Mouse (Mus musculus): ENCODE measurements at regions not wholly inside any gene's neighbourhood (a gene's known extent, or its start where the extent isn't known, plus 50 kb on each side); places are given as distances from the start of the nearest gene placed in this dataset.

- no peak for ATAC-seq (ENCODE audit: low read depth)
- 43% methylated on average over 3 of the region's 3 CpGs for WGBS (ENCODE audit: insufficient replicate concordance)
- no peaks in the 10 kb centered on the region for H3K4me1 ChIP-seq (replicated peaks)
Measured at GRCm38 (mm10) chr3:62278279-62278678, 59.9 kb upstream of the Arhgef26 start.

GRCm38 (mm10) chr3:62280960-62281359 lies 57.2 kb upstream of the Arhgef26 start:
- Histone ChIP-seq H3K27me3 (no peaks in the 10 kb centered on the region), H3K27ac (no peak overlapping the region), H3K4me3 (replicated peaks) (no peak overlapping the region), H3K4me2 (no peak overlapping the region), H3K9me3 (replicated peaks) (no peaks in the 10 kb centered on the region), H3K4me1 (replicated peaks) (no peaks in the 10 kb centered on the region), H3K36me3 (no peaks in the 10 kb centered on the region), H3K9ac (no peak overlapping the region)
- ATAC-seq (ENCODE audit: low read depth), result no peak
- 58% methylated on average over 2 of the region's 2 CpGs for WGBS (ENCODE audit: insufficient replicate concordance)
- DNase-seq, result no peak

More at GRCm38 (mm10) chr3:62278279-62278678, 59.9 kb upstream of the Arhgef26 start:
- Histone ChIP-seq H3K4me3 (replicated peaks) (no peak overlapping the region), H3K9me3 (replicated peaks) (no peaks in the 10 kb centered on the region), H3K4me2 (no peak overlapping the region), H3K27ac (no peak overlapping the region), H3K36me3 (no peaks in the 10 kb centered on the region), H3K27me3 (no peaks in the 10 kb centered on the region), H3K9ac (no peak overlapping the region)
- no peak for DNase-seq
